Mouse (Mus musculus): ENCODE measurements around the gene Dnm2. TPM values are rescaled to one million over a fixed set of nuclear protein-coding genes. Genes with fewer than 3 reads are reported as not detected.
A peak's percentile ranks its signal among the peaks of the same experiment; 100 is the strongest.

Dnm2 gene
- polyA plus RNA-seq, 1 experiment from 2014 or later: 81.4 TPM

DNA sequence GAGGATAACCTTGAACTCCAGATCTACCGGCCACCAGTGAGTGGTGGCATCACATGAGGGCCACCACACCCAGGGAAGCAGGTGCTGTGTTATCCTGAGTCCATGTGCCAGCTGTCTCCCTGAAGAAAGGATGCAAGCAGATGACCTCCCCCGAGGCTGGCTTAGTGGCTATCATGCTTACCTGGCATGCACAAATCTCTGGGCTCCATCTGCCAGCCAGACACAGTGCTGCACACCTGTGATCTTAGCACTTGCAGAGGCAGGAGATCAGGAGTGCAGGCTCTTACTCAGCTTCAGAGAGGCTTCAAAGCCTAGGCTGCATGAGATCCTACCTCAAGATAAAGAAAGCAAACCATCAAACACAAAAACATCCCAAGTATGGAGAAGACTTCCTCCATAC is 25.0 kb downstream of the Dnm2 start:
- Histone ChIP-seq H3K27me3 (ENCODE audit: control insufficient read depth, insufficient read depth, low read length) (no peaks in the 10 kb centered on the region), H3K4me1 (ENCODE audit: control insufficient read depth, insufficient read depth, low read length) (peaks cover 18% of the 10 kb centered on the region), H3K4me3 (replicated peaks; ENCODE audit: low read length) (no peak overlapping the region), H3K36me3 (ENCODE audit: control insufficient read depth, insufficient read depth, low read length) (no peaks in the 10 kb centered on the region), H3K4me2 (ENCODE audit: low read depth, low read length) (no peak overlapping the region), H3K27ac (ENCODE audit: low read length) (peak overlapping the region; percentile 24), H3K9ac (ENCODE audit: low read length) (no peak overlapping the region), H3K9me3 (replicated peaks; ENCODE audit: control insufficient read depth, low read length) (no peaks in the 10 kb centered on the region)
- whole genome bisulfite sequencing: 79% methylated on average over 2 of the region's 2 CpGs
- no peak for ATAC-seq (ENCODE audit: insufficient read depth, low FRiP score)

DNA sequence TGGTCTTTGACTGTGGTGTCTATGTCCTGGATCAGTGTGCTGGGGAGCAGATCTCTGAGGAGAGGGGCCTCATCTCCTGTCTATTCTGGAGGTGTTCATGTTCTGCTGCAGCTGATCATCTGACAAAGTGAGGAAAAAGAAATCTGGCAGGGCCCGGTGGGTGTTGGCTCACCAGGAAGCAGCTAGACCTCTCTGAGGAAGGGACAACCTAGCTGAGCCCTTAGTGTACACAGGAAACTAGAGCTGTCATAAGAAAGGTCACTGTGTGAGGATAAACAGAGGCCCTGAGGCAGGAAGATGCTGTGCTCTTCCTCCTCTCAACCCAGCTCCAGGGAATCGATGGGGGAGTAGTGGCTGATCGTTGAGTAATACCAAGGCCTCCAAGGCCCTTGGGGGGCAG is 25.6 kb downstream of the Dnm2 start:
- H3K4me1 ChIP-seq (ENCODE audit: control insufficient read depth, insufficient read depth, low read length): peaks cover 19% of the 10 kb centered on the region
- H3K9me3 ChIP-seq (replicated peaks; ENCODE audit: control insufficient read depth, low read length): no peaks in the 10 kb centered on the region
- ATAC-seq (ENCODE audit: insufficient read depth, low FRiP score): 0 out of 2 replicates have a peak, but pooled peaks have one; percentile 34
- H3K36me3 ChIP-seq (ENCODE audit: control insufficient read depth, insufficient read depth, low read length): no peaks in the 10 kb centered on the region
- H3K4me3 ChIP-seq (replicated peaks; ENCODE audit: low read length): no peak overlapping the region
- WGBS: 65% methylated on average over 3 of the region's 3 CpGs
- H3K27me3 ChIP-seq (ENCODE audit: control insufficient read depth, insufficient read depth, low read length): no peaks in the 10 kb centered on the region
- no peak overlapping the region for H3K4me2 ChIP-seq (ENCODE audit: low read depth, low read length)
- no peak overlapping the region for H3K9ac ChIP-seq (ENCODE audit: low read length)
- H3K27ac ChIP-seq (ENCODE audit: low read length): peak overlapping the region; percentile 24

DNA sequence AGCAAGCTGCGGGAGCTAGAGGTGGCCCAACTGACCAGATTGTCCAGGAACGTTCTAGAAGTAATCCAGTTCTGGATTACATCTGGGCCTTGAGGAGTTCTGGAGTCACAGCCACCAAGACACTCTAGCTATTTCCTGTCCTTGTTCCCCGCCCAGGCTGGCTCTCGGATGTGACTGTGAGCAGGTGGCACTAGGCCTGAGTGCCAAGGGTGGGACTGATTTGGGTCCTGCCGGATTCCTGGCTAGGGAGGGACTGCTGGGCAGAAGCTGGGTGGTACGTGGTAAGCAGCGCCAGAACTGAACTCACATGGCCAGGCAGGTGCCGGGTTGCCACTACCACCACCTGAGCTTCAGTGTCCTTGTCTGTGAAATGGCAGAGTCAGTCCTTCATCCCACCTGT is 26.7 kb downstream of the Dnm2 start:
- peak; percentile 22; the same call in 1 of the 2 replicates for ATAC-seq (ENCODE audit: insufficient read depth, low FRiP score)
- 74% methylated on average over 8 of the region's 8 CpGs for WGBS
- Histone ChIP-seq H3K27me3 (ENCODE audit: control insufficient read depth, insufficient read depth, low read length) (no peaks in the 10 kb centered on the region), H3K4me1 (ENCODE audit: control insufficient read depth, insufficient read depth, low read length) (peaks cover 23% of the 10 kb centered on the region), H3K4me3 (replicated peaks; ENCODE audit: low read length) (no peak overlapping the region), H3K27ac (ENCODE audit: low read length) (peak overlapping the region; percentile 12; the same call in 1 of the 2 replicates), H3K4me2 (ENCODE audit: low read depth, low read length) (no peak overlapping the region), H3K36me3 (ENCODE audit: control insufficient read depth, insufficient read depth, low read length) (no peaks in the 10 kb centered on the region), H3K9me3 (replicated peaks; ENCODE audit: control insufficient read depth, low read length) (no peaks in the 10 kb centered on the region), H3K9ac (ENCODE audit: low read length) (0 out of 2 replicates have a peak overlapping the region, but pooled peaks have one; percentile 25)

DNA sequence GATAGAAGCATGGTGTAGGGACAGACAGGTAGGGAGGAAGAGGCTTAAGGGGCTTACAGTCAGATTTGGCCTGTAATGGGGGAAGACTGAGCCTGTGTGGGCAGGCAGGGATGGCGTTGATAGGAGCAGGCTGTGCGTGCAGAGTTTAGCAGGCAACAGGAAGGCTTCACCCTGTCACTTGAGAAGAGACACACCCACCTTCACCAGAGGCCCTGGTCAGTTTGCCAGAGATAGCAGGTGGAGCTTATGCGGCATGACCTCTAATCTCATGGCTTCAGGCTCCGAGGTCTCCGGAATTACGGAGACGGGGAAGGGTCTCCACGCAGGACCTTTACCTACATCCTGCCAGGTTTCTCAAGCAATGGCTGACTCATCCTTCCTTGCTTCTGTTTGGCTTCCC is 27.2 kb downstream of the Dnm2 start:
- peak; percentile 35; the same call in 1 of the 2 replicates for ATAC-seq (ENCODE audit: insufficient read depth, low FRiP score)
- WGBS: 34% methylated on average over 8 of the region's 8 CpGs
- Histone ChIP-seq H3K27ac (ENCODE audit: low read length) (peak overlapping the region; percentile 12; the same call in 1 of the 2 replicates), H3K4me3 (replicated peaks; ENCODE audit: low read length) (no peak overlapping the region), H3K36me3 (ENCODE audit: control insufficient read depth, insufficient read depth, low read length) (no peaks in the 10 kb centered on the region), H3K27me3 (ENCODE audit: control insufficient read depth, insufficient read depth, low read length) (no peaks in the 10 kb centered on the region), H3K9me3 (replicated peaks; ENCODE audit: control insufficient read depth, low read length) (no peaks in the 10 kb centered on the region), H3K9ac (ENCODE audit: low read length) (no peak overlapping the region), H3K4me1 (ENCODE audit: control insufficient read depth, insufficient read depth, low read length) (peaks cover 23% of the 10 kb centered on the region), H3K4me2 (ENCODE audit: low read depth, low read length) (no peak overlapping the region)

DNA sequence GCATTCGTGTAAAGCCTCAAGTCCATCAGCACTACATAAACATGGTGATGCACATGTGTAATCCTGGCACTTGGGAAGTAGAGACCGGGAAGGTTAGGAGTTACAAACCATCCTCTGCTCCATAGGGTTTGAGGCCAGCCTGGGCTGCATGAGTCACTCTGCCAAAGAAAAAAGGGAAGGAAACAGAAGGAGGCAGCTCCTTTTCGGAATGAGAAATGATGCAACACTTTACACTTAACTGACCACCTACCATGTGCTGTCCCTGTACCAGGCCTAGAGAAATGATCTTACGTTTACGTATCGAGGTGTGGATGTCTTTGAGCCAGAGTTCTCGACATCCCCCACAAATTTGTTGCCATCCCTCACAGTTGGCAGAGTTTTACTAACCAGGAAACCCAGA is 28.3 kb downstream of the Dnm2 start:
- no peaks in the 10 kb centered on the region for H3K36me3 ChIP-seq (ENCODE audit: control insufficient read depth, insufficient read depth, low read length)
- no peaks in the 10 kb centered on the region for H3K27me3 ChIP-seq (ENCODE audit: control insufficient read depth, insufficient read depth, low read length)
- no peaks in the 10 kb centered on the region for H3K9me3 ChIP-seq (replicated peaks; ENCODE audit: control insufficient read depth, low read length)
- no peak overlapping the region for H3K27ac ChIP-seq (ENCODE audit: low read length)
- no peak overlapping the region for H3K9ac ChIP-seq (ENCODE audit: low read length)
- H3K4me2 ChIP-seq (ENCODE audit: low read depth, low read length): no peak overlapping the region
- ATAC-seq (ENCODE audit: insufficient read depth, low FRiP score): no peak
- H3K4me3 ChIP-seq (replicated peaks; ENCODE audit: low read length): no peak overlapping the region
- peaks cover 23% of the 10 kb centered on the region for H3K4me1 ChIP-seq (ENCODE audit: control insufficient read depth, insufficient read depth, low read length)
- WGBS: 78% methylated on average over 7 of the region's 7 CpGs

DNA sequence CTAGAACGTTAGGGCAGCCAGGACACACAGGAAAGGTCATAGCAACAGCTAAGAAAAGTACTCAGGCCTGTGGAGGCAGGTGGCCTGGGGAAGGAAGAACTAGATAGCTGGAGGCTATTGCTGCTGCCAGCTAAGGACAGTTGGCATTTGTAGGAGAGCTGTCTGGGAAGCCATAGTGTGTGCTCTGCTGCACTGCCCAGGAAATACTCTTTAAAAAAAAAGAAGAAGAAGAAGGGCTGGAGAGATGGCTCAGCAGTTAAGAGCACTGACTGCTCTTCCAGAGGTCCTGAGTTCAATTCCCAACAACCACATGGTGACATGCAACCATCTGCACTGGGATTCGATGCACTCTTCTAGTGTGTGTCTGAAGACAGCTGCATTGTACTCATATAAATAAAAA is 28.8 kb downstream of the Dnm2 start:
- Histone ChIP-seq H3K27ac (ENCODE audit: low read length) (no peak overlapping the region), H3K4me1 (ENCODE audit: control insufficient read depth, insufficient read depth, low read length) (peaks cover 23% of the 10 kb centered on the region), H3K9ac (ENCODE audit: low read length) (no peak overlapping the region), H3K4me2 (ENCODE audit: low read depth, low read length) (no peak overlapping the region), H3K9me3 (replicated peaks; ENCODE audit: control insufficient read depth, low read length) (no peaks in the 10 kb centered on the region), H3K27me3 (ENCODE audit: control insufficient read depth, insufficient read depth, low read length) (no peaks in the 10 kb centered on the region), H3K36me3 (ENCODE audit: control insufficient read depth, insufficient read depth, low read length) (no peaks in the 10 kb centered on the region), H3K4me3 (replicated peaks; ENCODE audit: low read length) (no peak overlapping the region)
- ATAC-seq (ENCODE audit: insufficient read depth, low FRiP score): no peak
- 84% methylated on average over 2 of the region's 2 CpGs for WGBS

DNA sequence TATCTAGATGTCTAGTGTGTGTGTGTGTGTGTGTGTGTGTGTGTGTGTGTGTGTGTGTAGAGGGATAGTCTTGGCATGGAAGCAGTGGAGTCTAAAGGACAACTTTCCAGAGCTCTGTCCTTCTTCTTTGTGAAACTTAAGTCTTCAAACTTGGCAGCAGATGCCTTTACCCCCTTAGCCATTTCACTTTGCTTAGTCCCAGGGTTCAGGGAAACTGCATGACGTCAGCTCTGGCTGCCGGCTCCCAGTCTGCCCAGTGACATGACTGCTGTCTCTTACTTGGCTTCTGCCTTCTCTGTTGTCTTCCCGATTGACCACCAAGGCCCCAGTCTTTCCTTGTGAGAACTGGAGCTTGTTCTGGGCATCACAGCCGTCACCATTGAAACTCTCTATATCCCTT is 29.8 kb downstream of the Dnm2 start:
- no peaks in the 10 kb centered on the region for H3K27me3 ChIP-seq (ENCODE audit: control insufficient read depth, insufficient read depth, low read length)
- no peaks in the 10 kb centered on the region for H3K9me3 ChIP-seq (replicated peaks; ENCODE audit: control insufficient read depth, low read length)
- 0 out of 2 replicates have a peak, but pooled peaks cover 3% of the 10 kb centered on the region for H3K36me3 ChIP-seq (ENCODE audit: control insufficient read depth, insufficient read depth, low read length)
- H3K27ac ChIP-seq (ENCODE audit: low read length): peak overlapping the region; percentile 38; the same call in 1 of the 2 replicates
- no peak overlapping the region for H3K9ac ChIP-seq (ENCODE audit: low read length)
- no peak overlapping the region for H3K4me2 ChIP-seq (ENCODE audit: low read depth, low read length)
- no peak for ATAC-seq (ENCODE audit: insufficient read depth, low FRiP score)
- 70% methylated on average over 4 of the region's 4 CpGs for WGBS
- H3K4me3 ChIP-seq (replicated peaks; ENCODE audit: low read length): no peak overlapping the region
- peaks cover 23% of the 10 kb centered on the region for H3K4me1 ChIP-seq (ENCODE audit: control insufficient read depth, insufficient read depth, low read length)

DNA sequence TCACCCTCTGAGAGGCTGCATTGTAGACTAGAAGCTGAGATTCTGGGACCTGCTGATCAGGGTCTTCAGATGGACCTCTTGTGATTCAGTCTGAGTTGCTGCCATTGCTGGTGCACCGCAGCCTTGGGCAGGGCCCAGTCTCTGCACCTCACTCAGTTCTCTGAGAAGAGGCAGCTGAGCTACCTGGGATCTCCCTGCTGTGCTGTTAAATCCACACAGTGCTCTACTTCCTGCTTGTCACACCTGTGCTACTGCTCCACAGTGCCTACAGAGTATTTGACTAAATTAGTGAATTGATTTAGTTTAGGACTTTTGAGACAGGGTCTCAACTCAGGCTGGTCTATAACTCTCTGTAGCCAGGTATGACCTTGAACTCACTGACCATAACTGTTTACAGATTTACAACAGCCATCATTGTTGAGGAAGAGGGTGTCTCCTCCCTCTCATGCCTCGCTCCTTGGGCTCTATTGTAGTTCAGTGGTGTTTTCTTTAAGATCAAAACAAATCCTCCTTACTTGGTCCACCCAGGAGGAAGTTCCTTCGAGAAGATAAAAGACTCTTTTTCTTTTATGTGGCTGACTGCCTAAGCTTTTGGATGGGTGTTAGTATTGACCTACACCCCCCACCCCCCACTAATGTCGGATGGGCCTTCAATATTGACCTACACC is 30.5 kb downstream of the Dnm2 start:
- Histone ChIP-seq H3K9ac (ENCODE audit: low read length) (no peak overlapping the region), H3K36me3 (ENCODE audit: control insufficient read depth, insufficient read depth, low read length) (0 out of 2 replicates have a peak, but pooled peaks cover 3% of the 10 kb centered on the region), H3K4me2 (ENCODE audit: low read depth, low read length) (no peak overlapping the region), H3K4me3 (replicated peaks; ENCODE audit: low read length) (no peak overlapping the region), H3K9me3 (replicated peaks; ENCODE audit: control insufficient read depth, low read length) (no peaks in the 10 kb centered on the region), H3K27ac (ENCODE audit: low read length) (peak overlapping the region; percentile 38; the same call in 1 of the 2 replicates), H3K27me3 (ENCODE audit: control insufficient read depth, insufficient read depth, low read length) (no peaks in the 10 kb centered on the region), H3K4me1 (ENCODE audit: control insufficient read depth, insufficient read depth, low read length) (peaks cover 17% of the 10 kb centered on the region)
- WGBS: 53% methylated on average over 4 of the region's 4 CpGs
- no peak for ATAC-seq (ENCODE audit: insufficient read depth, low FRiP score)

DNA sequence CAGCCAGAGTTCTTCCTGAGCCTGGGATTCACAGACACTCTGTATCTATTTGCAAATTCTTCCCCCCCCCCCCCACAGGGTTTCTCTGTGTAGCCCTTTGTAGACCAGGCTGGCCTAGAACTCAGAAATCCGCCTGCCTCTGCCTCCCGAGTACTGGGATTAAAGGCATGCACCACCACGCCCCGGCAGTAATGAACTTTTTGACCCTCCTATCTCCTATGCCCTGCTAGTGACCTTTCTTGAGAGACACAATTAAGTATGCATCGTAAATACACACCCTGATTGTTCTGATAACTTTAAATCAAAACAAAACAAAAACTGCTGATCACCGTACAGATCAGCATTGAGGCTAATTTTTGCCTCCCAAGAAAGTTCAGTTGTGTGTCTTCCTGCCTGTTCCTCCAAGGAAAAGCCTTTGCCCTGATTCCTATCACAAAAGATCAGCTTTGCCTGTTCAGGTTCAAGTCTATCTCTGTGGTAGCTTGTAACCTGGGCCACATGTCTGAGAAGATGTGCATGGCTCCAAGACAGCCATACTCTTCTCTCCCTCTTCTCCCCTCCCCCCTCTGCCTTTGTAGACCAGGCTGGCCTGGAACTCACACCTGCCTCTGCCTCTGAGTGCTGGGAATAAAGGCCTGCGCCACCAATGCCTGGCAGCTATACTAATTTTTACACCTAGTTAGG is 31.7 kb downstream of the Dnm2 start:
- H3K27me3 ChIP-seq (ENCODE audit: control insufficient read depth, insufficient read depth, low read length): no peaks in the 10 kb centered on the region
- no peak overlapping the region for H3K9ac ChIP-seq (ENCODE audit: low read length)
- H3K9me3 ChIP-seq (replicated peaks; ENCODE audit: control insufficient read depth, low read length): no peaks in the 10 kb centered on the region
- 80% methylated on average over 7 of the region's 7 CpGs for WGBS
- no peak overlapping the region for H3K4me3 ChIP-seq (replicated peaks; ENCODE audit: low read length)
- ATAC-seq (ENCODE audit: insufficient read depth, low FRiP score): no peak
- H3K27ac ChIP-seq (ENCODE audit: low read length): no peak overlapping the region
- 0 out of 2 replicates have a peak, but pooled peaks cover 3% of the 10 kb centered on the region for H3K36me3 ChIP-seq (ENCODE audit: control insufficient read depth, insufficient read depth, low read length)
- H3K4me1 ChIP-seq (ENCODE audit: control insufficient read depth, insufficient read depth, low read length): peaks cover 15% of the 10 kb centered on the region
- no peak overlapping the region for H3K4me2 ChIP-seq (ENCODE audit: low read depth, low read length)

Data from stomach, embryonic 16.5 days (tissue).